Mouse (Mus musculus) lung, adult 2 months (tissue): ENCODE data around the gene Onecut1.

Source experiments
- CTCF ChIP-seq: fragments of 200-500 bp; IDR thresholded peaks from 2 replicates; pipeline ENCODE4 v1.5.1; 2011; ENCODE audit warnings: mild to moderate bottlenecking, low read length, control low read depth; ENCODE audit not compliant: insufficient read depth
- POLR2A ChIP-seq: fragments of 200-500 bp; IDR thresholded peaks from 2 replicates; pipeline ENCODE4 v1.6.1; 2011; ENCODE audit warnings: low read depth, mild to moderate bottlenecking, control low read depth, low read length, borderline replicate concordance; ENCODE audit errors: extremely low read depth

DNA sequence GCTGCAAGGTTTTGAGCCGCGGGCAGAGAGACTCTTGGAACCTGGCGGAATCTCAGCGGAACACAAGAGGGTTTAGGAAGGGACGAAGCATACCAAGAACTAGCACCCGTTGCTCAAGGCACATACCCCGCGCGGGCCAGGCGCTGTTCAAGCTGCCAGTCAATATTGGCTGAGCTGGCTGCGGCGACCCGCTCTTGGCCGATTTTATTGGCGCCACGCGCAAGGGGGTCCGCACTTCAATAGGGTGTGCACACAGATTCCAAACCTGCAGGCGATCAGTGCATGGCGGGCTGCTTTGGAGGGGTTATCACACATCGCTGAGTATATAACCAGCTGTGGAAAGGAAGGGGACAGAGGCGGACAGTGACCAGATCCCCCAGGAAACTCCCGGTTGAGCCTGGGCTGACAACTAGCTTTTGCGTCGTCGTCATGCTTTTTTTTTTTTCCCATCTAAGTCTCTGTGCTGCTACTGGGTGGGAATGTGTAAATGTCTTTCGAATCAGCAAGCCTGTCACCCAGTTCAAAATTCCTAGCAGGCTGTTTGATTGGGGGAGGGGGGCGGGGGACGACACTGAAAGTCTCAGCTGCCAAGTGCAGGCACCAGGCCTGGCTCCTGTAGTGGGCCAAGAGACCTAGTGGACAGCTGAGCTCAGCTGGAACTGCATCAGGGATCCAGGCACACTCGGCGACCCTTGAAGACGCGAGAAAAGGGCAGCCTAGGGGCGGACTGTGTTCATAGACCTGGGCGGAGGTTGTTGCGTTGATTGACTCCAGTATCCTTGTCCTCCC is 2.1 kb downstream of the Onecut1 start:
- no peak for TF ChIP-seq CTCF
- no peak for TF ChIP-seq POLR2A
